Mouse (Mus musculus) liver, embryonic 12.5 days (tissue): Measurements from ENCODE around the gene Golga2. TPM values are rescaled to one million over a fixed set of nuclear protein-coding genes. Genes with fewer than 3 reads are reported as not detected.

Experiments
- ATAC-seq: fragments of 200-750 bp; cut with Nextera tagmentation; 2 replicates; pipeline ENCODE4 v1.8.0; 2017; ENCODE audit warnings: moderate number of reproducible peaks, mild to moderate bottlenecking, moderate library complexity
- H3K27ac ChIP-seq: fragments of 300-500 bp; sonication (generic); 2 replicates; pipeline ENCODE4 v1.5.1; 2016; ENCODE audit warnings: mild to moderate bottlenecking
- H3K27me3 ChIP-seq: fragments of 300-500 bp; sonication (generic); replicated peaks from 2 replicates; pipeline ENCODE4 v1.6.1; 2016; ENCODE audit warnings: mild to moderate bottlenecking, moderate library complexity
- H3K36me3 ChIP-seq: fragments of 300-500 bp; sonication (generic); 2 replicates; pipeline ENCODE4 v1.6.1; 2016; ENCODE audit warnings: mild to moderate bottlenecking, moderate library complexity
- H3K4me1 ChIP-seq: fragments of 300-500 bp; sonication (generic); 2 replicates; pipeline ENCODE4 v1.6.1; 2016
- H3K4me2 ChIP-seq: fragments of 300-500 bp; sonication (generic); 2 replicates; pipeline ENCODE4 v1.6.1; 2016; ENCODE audit warnings: mild to moderate bottlenecking, moderate library complexity
- H3K4me3 ChIP-seq: fragments of 300-500 bp; sonication (generic); 2 replicates; pipeline ENCODE4 v1.5.1; 2016; ENCODE audit warnings: mild to moderate bottlenecking, moderate library complexity
- H3K9ac ChIP-seq: fragments of 300-500 bp; sonication (generic); 2 replicates; pipeline ENCODE4 v1.6.1; 2016; ENCODE audit warnings: mild to moderate bottlenecking, moderate library complexity
- H3K9me3 ChIP-seq: fragments of 300-500 bp; sonication (generic); replicated peaks from 2 replicates; pipeline ENCODE4 v1.6.1; 2016; ENCODE audit warnings: mild to moderate bottlenecking, moderate library complexity
- WGBS: fragments of 180-500 bp; shearing (Covaris S2); methylation state at CpG from one replicate; pipeline ENCODE4 v1.1.7; 2016; ENCODE audit not compliant: insufficient replicate concordance; 5-methylcytosine and 5-hydroxymethylcytosine counted together
- polyA plus RNA-seq: library from polyadenylated mRNA; unstranded; fragments of >200 nt; fragmentation: Nextera tagmentation; extraction: Ambion mirVana; gene quantifications from 2 replicates; pipeline ENCODE4 v1.2.1, GENCODE M21; 2016

Golga2 gene
- 13.0 and 14.4 TPM in 2 replicates for polyA plus RNA-seq

GRCm38 (mm10) chr2:32287334-32287840, at the start of gene Golga2:
TSS of gene Golga2 (plus strand) at chr2:32287384.
- H3K27me3 ChIP-seq: no peaks in the 10 kb centered on the region
- peak within 1 kb of the TSS; percentile 89 for H3K4me3 ChIP-seq
- H3K4me1 ChIP-seq: peaks cover 48% of the 10 kb centered on the region
- WGBS: under 1% methylated on average over 23 of the region's 23 CpGs
- peak within 1 kb of the TSS; percentile 93 for H3K9ac ChIP-seq
- peak within 1 kb of the TSS; percentile 89 for H3K4me2 ChIP-seq
- ATAC-seq: peak; percentile 11
- H3K9me3 ChIP-seq: no peaks in the 10 kb centered on the region
- peak within 1 kb of the TSS; percentile 87 for H3K27ac ChIP-seq
- peaks cover 39% of the 10 kb centered on the region for H3K36me3 ChIP-seq

- H3K4me1 ChIP-seq: peaks cover 43% of the 10 kb centered on the region
- H3K9ac ChIP-seq: peak overlapping the region; percentile 86
- 38% methylated on average over 4 of the region's 4 CpGs for WGBS
- no peak for ATAC-seq
- no peaks in the 10 kb centered on the region for H3K9me3 ChIP-seq
- peak overlapping the region; percentile 80 for H3K4me3 ChIP-seq
- peak overlapping the region; percentile 94 for H3K4me2 ChIP-seq
- peak overlapping the region; percentile 89 for H3K27ac ChIP-seq
- no peaks in the 10 kb centered on the region for H3K27me3 ChIP-seq
- peaks cover 61% of the 10 kb centered on the region for H3K36me3 ChIP-seq
Measured at GRCm38 (mm10) chr2:32237571-32237970, 49.6 kb upstream of the Golga2 start.

GRCm38 (mm10) chr2:32238708-32239435, 48.3 kb upstream of the Golga2 start:
- Histone ChIP-seq H3K27ac (no peak overlapping the region), H3K9ac (no peak overlapping the region), H3K36me3 (peaks cover 61% of the 10 kb centered on the region), H3K9me3 (no peaks in the 10 kb centered on the region), H3K4me3 (no peak overlapping the region), H3K4me2 (no peak overlapping the region), H3K27me3 (no peaks in the 10 kb centered on the region), H3K4me1 (peaks cover 39% of the 10 kb centered on the region)
- 67% methylated on average over 9 of the region's 9 CpGs for WGBS
- ATAC-seq: no peak

- Histone ChIP-seq H3K9ac (no peak overlapping the region), H3K4me3 (no peak overlapping the region), H3K4me1 (peaks cover 23% of the 10 kb centered on the region), H3K36me3 (peaks cover 65% of the 10 kb centered on the region), H3K27me3 (no peaks in the 10 kb centered on the region), H3K9me3 (no peaks in the 10 kb centered on the region), H3K4me2 (no peak overlapping the region), H3K27ac (no peak overlapping the region)
- WGBS: 86% methylated on average over 5 of the region's 5 CpGs
- no peak for ATAC-seq
Measured at GRCm38 (mm10) chr2:32240591-32240990, 46.6 kb upstream of the Golga2 start.

- Histone ChIP-seq H3K27ac (no peak overlapping the region), H3K9ac (no peak overlapping the region), H3K36me3 (peaks cover 89% of the 10 kb centered on the region), H3K4me1 (peaks cover 8% of the 10 kb centered on the region), H3K4me3 (no peak overlapping the region), H3K27me3 (no peaks in the 10 kb centered on the region), H3K4me2 (no peak overlapping the region), H3K9me3 (no peaks in the 10 kb centered on the region)
- 79% methylated on average over 4 of the region's 4 CpGs for WGBS
- no peak for ATAC-seq
Measured at GRCm38 (mm10) chr2:32242986-32243385, 44.2 kb upstream of the Golga2 start.

GRCm38 (mm10) chr2:32246741-32247140, 40.4 kb upstream of the Golga2 start:
- ATAC-seq: no peak
- Histone ChIP-seq H3K27ac (no peak overlapping the region), H3K9me3 (no peaks in the 10 kb centered on the region), H3K36me3 (peaks cover 100% of the 10 kb centered on the region), H3K27me3 (no peaks in the 10 kb centered on the region), H3K4me1 (no peaks in the 10 kb centered on the region), H3K4me2 (no peak overlapping the region), H3K4me3 (no peak overlapping the region), H3K9ac (no peak overlapping the region)
- WGBS: 66% methylated on average over 4 of the region's 4 CpGs

- Histone ChIP-seq H3K4me1 (no peaks in the 10 kb centered on the region), H3K9me3 (no peaks in the 10 kb centered on the region), H3K27me3 (no peaks in the 10 kb centered on the region), H3K4me2 (no peak overlapping the region), H3K9ac (no peak overlapping the region), H3K36me3 (peaks cover 100% of the 10 kb centered on the region), H3K4me3 (no peak overlapping the region), H3K27ac (no peak overlapping the region)
- 73% methylated on average over 10 of the region's 10 CpGs for WGBS
- no peak for ATAC-seq
Measured at GRCm38 (mm10) chr2:32248377-32249361, 38.5 kb upstream of the Golga2 start.

GRCm38 (mm10) chr2:32251791-32252527, 35.2 kb upstream of the Golga2 start:
- no peak overlapping the region for H3K9ac ChIP-seq
- no peak overlapping the region for H3K4me2 ChIP-seq
- 82% methylated on average over 12 of the region's 12 CpGs for WGBS
- H3K4me1 ChIP-seq: no peaks in the 10 kb centered on the region
- H3K4me3 ChIP-seq: no peak overlapping the region
- no peaks in the 10 kb centered on the region for H3K9me3 ChIP-seq
- ATAC-seq: no peak
- peaks cover 97% of the 10 kb centered on the region for H3K36me3 ChIP-seq
- no peak overlapping the region for H3K27ac ChIP-seq
- no peaks in the 10 kb centered on the region for H3K27me3 ChIP-seq

GRCm38 (mm10) chr2:32252658-32253057, 34.5 kb upstream of the Golga2 start:
- H3K4me1 ChIP-seq: no peaks in the 10 kb centered on the region
- no peaks in the 10 kb centered on the region for H3K9me3 ChIP-seq
- 86% methylated on average over 5 of the region's 5 CpGs for WGBS
- no peak overlapping the region for H3K4me2 ChIP-seq
- no peaks in the 10 kb centered on the region for H3K27me3 ChIP-seq
- no peak overlapping the region for H3K4me3 ChIP-seq
- H3K9ac ChIP-seq: no peak overlapping the region
- H3K36me3 ChIP-seq: peaks cover 97% of the 10 kb centered on the region
- no peak overlapping the region for H3K27ac ChIP-seq
- no peak for ATAC-seq

GRCm38 (mm10) chr2:32253352-32253751, 33.8 kb upstream of the Golga2 start:
- Histone ChIP-seq H3K36me3 (peaks cover 97% of the 10 kb centered on the region), H3K27me3 (no peaks in the 10 kb centered on the region)

GRCm38 (mm10) chr2:32254563-32254962, 32.6 kb upstream of the Golga2 start:
- H3K9ac ChIP-seq: no peak overlapping the region
- H3K4me3 ChIP-seq: no peak overlapping the region
- no peaks in the 10 kb centered on the region for H3K9me3 ChIP-seq
- no peak overlapping the region for H3K27ac ChIP-seq
- H3K4me1 ChIP-seq: peaks cover 13% of the 10 kb centered on the region
- WGBS: 75% methylated on average over 5 of the region's 5 CpGs
- no peak overlapping the region for H3K4me2 ChIP-seq
- no peaks in the 10 kb centered on the region for H3K27me3 ChIP-seq
- no peak for ATAC-seq
- peaks cover 85% of the 10 kb centered on the region for H3K36me3 ChIP-seq

More at GRCm38 (mm10) chr2:32253352-32253751, 33.8 kb upstream of the Golga2 start:
- Histone ChIP-seq H3K27ac (no peak overlapping the region), H3K4me1 (peaks cover 2% of the 10 kb centered on the region), H3K4me3 (no peak overlapping the region), H3K9ac (no peak overlapping the region), H3K9me3 (no peaks in the 10 kb centered on the region), H3K4me2 (no peak overlapping the region)
- WGBS: 92% methylated on average over 1 of the region's 1 CpGs
- no peak for ATAC-seq
